Mouse (Mus musculus) kidney, adult 10 weeks (tissue): ENCODE results near the gene Olfr1015. TPM values are rescaled to one million over a fixed set of nuclear protein-coding genes. Genes with fewer than 3 reads are reported as not detected.

Source experiments
- polyA plus RNA-seq: library from polyadenylated mRNA; stranded (reverse); fragments of 350-450 nt; fragmentation: Illumina TruSeq; extraction: RNeasy Lipid Tissue Mini Kit (QIAGEN cat#74804); gene quantifications from one replicate; pipeline ENCODE4 v1.2.3, GENCODE M21; 2014; ENCODE audit warnings: low read depth, low replicate concordance

Olfr1015 gene
- not detected for polyA plus RNA-seq

DNA sequence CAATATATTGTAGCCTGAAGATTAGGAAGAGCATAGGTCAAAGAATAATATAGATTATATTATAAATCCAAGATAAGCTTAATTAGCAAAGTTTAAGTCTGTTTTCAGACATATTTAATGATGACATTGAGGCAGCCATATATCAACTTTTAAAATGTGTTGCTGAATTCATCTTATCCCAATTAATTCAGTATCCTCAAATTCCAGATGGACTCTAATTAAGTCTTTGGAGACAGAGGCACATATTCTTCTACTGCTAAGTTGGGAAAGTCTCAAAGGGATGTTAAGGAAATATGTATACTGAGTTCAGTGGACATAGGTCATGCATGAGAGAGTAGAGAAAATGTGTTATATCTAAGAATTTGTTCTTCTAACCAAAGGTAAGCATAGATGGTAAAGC, at the start of gene Olfr1015:
Gene Olfr1015 (plus strand): TSS at position 301 of the 400 bp plus-strand sequence.

DNA sequence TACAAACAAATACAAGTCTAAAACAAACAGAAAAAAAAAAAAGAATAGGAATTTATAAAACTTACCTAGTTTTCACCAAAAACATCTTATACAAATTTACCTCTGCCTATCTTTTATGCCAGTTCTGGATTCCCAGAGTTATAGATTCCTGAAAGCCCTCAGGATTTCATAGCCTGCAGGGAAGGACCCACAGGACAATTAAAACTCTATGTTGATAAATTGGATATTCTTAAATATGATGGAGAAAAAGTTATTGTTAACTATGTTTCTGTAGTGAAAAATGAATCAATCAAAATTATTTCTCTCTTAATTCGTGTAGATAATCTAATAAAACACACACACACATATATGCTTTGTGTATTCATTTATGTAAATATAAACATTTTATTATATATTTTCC, 19.2 kb upstream of the Olfr1015 start, which contains the start of gene Olfr1012:
Gene Olfr1012 (minus strand): TSS at position 101 of the 400 bp plus-strand sequence.

DNA sequence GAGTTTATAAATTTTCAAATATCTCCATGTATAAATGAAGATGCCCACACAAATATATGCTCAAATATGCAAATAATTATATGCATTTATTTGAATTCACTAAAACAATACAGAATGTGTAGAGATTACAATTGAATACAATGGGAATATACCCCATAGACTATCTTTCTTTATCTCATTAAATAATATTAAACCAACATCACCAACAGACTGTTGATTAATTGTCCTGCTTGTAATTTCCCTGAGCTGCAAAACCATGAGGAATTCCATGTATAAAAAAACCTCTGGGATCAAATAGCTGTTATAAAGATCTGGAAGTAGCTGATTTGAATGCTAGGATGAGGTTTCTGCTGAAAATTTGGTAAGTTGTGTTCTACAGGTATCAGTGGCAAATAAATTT, 15.0 kb upstream of the Olfr1015 start, which contains the start of gene Olfr1013:
Gene Olfr1013 (plus strand): TSS at position 301 of the 400 bp plus-strand sequence.

DNA sequence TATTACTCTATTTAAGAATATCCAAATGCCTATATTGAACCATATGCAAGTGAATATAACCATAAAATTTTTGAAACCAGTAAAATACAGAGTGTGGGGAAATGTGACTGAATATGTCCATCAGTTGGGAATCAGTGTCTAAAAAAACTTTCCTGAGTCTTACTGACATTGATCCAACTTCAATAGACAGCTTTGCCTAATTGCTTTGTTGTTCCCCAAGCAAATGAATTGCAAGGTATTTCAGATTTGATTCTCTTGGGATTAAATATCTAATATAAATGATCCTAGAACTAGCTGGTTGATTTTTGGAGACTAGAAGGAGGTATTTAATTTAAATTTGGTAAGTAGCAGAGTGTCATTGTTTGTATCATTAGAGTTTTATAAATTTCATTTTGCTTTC, 9.4 kb upstream of the Olfr1015 start, which contains the start of gene Olfr1014:
Gene Olfr1014 (plus strand): TSS at position 301 of the 400 bp plus-strand sequence.

DNA sequence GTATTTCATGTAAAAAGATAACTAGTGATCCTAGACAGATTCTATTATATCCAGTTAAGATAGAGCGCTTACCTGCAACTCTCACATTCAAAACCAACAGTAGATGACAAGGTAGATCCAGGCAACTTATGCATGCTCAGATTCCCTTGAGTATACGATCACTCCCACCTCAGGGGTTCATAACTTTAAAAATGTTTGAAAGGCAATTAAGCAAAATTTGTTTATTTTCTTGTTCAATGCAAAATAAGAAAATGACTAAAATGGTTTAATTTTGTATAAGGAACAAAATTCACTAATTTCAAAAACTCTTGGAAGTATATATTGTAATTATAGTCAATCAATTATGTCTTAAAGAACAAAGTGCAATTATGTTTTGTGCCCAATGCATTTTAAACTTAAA, 20.6 kb downstream of the Olfr1015 start, which contains the start of gene Olfr1016:
Gene Olfr1016 (minus strand): TSS at position 101 of the 400 bp plus-strand sequence.

DNA sequence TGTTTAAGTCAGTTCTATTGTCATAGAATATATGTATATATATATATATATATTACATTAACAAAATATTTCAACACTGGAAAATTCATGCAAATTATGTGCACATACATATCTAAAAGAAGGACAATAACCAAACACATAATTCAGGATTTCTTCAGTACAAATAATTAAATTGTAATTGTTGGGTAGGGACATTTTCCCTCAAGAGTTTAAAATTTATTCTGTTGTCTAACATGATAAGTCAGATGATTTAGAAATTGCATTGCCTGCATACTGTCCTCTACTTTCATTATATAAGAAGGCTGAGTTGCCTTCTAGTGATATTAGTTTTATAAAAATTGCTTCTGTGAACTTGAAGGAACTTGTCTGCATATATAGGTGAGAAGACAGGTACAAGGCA, 36.4 kb downstream of the Olfr1015 start, which contains the start of gene Olfr1018:
Gene Olfr1018 (plus strand): TSS at position 301 of the 400 bp plus-strand sequence.

Other genes starting within 250 kb of the Olfr1015 start
- gene Olfr996, start 202.8 kb upstream of the Olfr1015 start, polyA plus RNA-seq, result not detected
- gene Olfr998, start 193.1 kb upstream of the Olfr1015 start, polyA plus RNA-seq, result not detected
- not detected for gene Olfr1000, start 170.1 kb upstream of the Olfr1015 start, polyA plus RNA-seq
- not detected for gene Olfr1002, start 131.3 kb upstream of the Olfr1015 start, polyA plus RNA-seq
- gene Olfr154, start 117.6 kb upstream of the Olfr1015 start, polyA plus RNA-seq, result not detected
- gene Olfr1006, start 103.2 kb upstream of the Olfr1015 start, polyA plus RNA-seq, result not detected
- gene Olfr1008, start 92.6 kb upstream of the Olfr1015 start, polyA plus RNA-seq, result not detected
- gene Olfr1009, start 66.6 kb upstream of the Olfr1015 start, polyA plus RNA-seq, result not detected
- not detected for gene Olfr1012, start 19.3 kb upstream of the Olfr1015 start, polyA plus RNA-seq
- not detected for gene Olfr1013, start 14.9 kb upstream of the Olfr1015 start, polyA plus RNA-seq
- gene Olfr1014, start 9.3 kb upstream of the Olfr1015 start, polyA plus RNA-seq, result not detected
- not detected for gene Olfr1016, start 20.5 kb downstream of the Olfr1015 start, polyA plus RNA-seq
- not detected for gene Olfr1018, start 36.5 kb downstream of the Olfr1015 start, polyA plus RNA-seq
- not detected for gene Olfr1019, start 63.5 kb downstream of the Olfr1015 start, polyA plus RNA-seq
- not detected for gene Olfr1020, start 65.0 kb downstream of the Olfr1015 start, polyA plus RNA-seq
- not detected for gene Olfr1022, start 86.6 kb downstream of the Olfr1015 start, polyA plus RNA-seq
- not detected for gene Olfr1023, start 103.6 kb downstream of the Olfr1015 start, polyA plus RNA-seq
- not detected for gene Olfr1024, start 123.0 kb downstream of the Olfr1015 start, polyA plus RNA-seq
- not detected for gene Olfr1025-ps1, start 133.2 kb downstream of the Olfr1015 start, polyA plus RNA-seq
- not detected for gene Olfr1026, start 139.5 kb downstream of the Olfr1015 start, polyA plus RNA-seq
- gene Olfr1028, start 168.4 kb downstream of the Olfr1015 start, polyA plus RNA-seq, result not detected
- gene Olfr1029, start 191.9 kb downstream of the Olfr1015 start, polyA plus RNA-seq, result not detected
- not detected for gene Olfr1030, start 197.3 kb downstream of the Olfr1015 start, polyA plus RNA-seq
- not detected for gene Olfr1031, start 208.3 kb downstream of the Olfr1015 start, polyA plus RNA-seq
- gene Olfr1032, start 223.5 kb downstream of the Olfr1015 start, polyA plus RNA-seq, result not detected
- gene Olfr1033, start 238.6 kb downstream of the Olfr1015 start, polyA plus RNA-seq, result 4.3 TPM